Comparison of ENCODE assay signal across 38 mouse cellular contexts in genomic region chr2:119763924-119764323, GRCm38 (mm10). TPM values are rescaled to one million over a fixed set of nuclear protein-coding genes. Genes with fewer than 3 reads are reported as not detected.
"Had no signal": no experiment of that assay in that cellular context is flagged by ENCODE, and none has a peak within 500 bp of the region (broad histone marks: within the 10 kb centered on the region; RNA-seq: fewer than 3 reads in every experiment).

No protein-coding gene starts in this region.

- DNase-seq: left cerebral cortex, postnatal 4 days; liver; liver, embryonic 13.5 days; liver, postnatal 0 days; lung, adult 18-20 months; lung, adult 2 months; lung, embryonic 14.5 days; lung, postnatal 10 days; lung, postnatal 36 days; lung, postnatal 4 days; midbrain, embryonic 14.5 days had no signal

- H3K4me3 ChIP-seq: limb, embryonic 10.5 days; limb, embryonic 12.5 days; limb, embryonic 13.5 days; limb, embryonic 15.5 days; liver, embryonic 12.5 days; liver, embryonic 13.5 days; liver, embryonic 15.5 days; lung, embryonic 15.5 days; megakaryocyte, embryonic 14.5 days; midbrain, embryonic 10.5 days; midbrain, embryonic 12.5 days; midbrain, embryonic 13.5 days; midbrain, embryonic 15.5 days; myocyte; neural tube, embryonic 12.5 days; neural tube, embryonic 13.5 days had no signal

- H3K4me2 ChIP-seq: limb, embryonic 12.5 days; limb, embryonic 13.5 days; limb, embryonic 15.5 days; liver, embryonic 11.5 days; liver, embryonic 12.5 days; liver, embryonic 13.5 days; liver, embryonic 15.5 days; lung, embryonic 14.5 days; lung, embryonic 15.5 days; midbrain, embryonic 11.5 days; midbrain, embryonic 12.5 days; midbrain, embryonic 13.5 days; midbrain, embryonic 15.5 days; neural tube, embryonic 12.5 days; neural tube, embryonic 13.5 days had no signal

- ATAC-seq: liver, embryonic 12.5 days; liver, postnatal 0 days; lung, postnatal 0 days; midbrain, embryonic 13.5 days; midbrain, embryonic 15.5 days; midbrain, embryonic 16.5 days had no signal

- H3K27ac ChIP-seq: limb, embryonic 10.5 days; limb, embryonic 12.5 days; limb, embryonic 13.5 days; limb, embryonic 15.5 days; liver, embryonic 12.5 days; liver, embryonic 13.5 days; liver, embryonic 14.5 days; liver, embryonic 15.5 days; lung, embryonic 15.5 days; macrophage; midbrain, embryonic 10.5 days; midbrain, embryonic 12.5 days; midbrain, embryonic 13.5 days; midbrain, embryonic 15.5 days; neural tube, embryonic 12.5 days; neural tube, embryonic 13.5 days had no signal

- H3K4me1 ChIP-seq: limb, embryonic 12.5 days; limb, embryonic 15.5 days; midbrain, embryonic 15.5 days; neural tube, embryonic 13.5 days had no signal

- H3K9ac ChIP-seq: limb, embryonic 12.5 days; limb, embryonic 13.5 days; limb, embryonic 15.5 days; liver, embryonic 12.5 days; liver, embryonic 13.5 days; liver, embryonic 14.5 days; liver, embryonic 15.5 days; liver, postnatal 0 days; lung, embryonic 14.5 days; lung, embryonic 15.5 days; midbrain, embryonic 12.5 days; midbrain, embryonic 13.5 days; midbrain, embryonic 15.5 days; neural tube, embryonic 12.5 days; neural tube, embryonic 13.5 days had no signal

- H3K9me3 ChIP-seq: limb, embryonic 10.5 days; limb, embryonic 12.5 days; limb, embryonic 13.5 days; limb, embryonic 15.5 days; liver, embryonic 12.5 days; liver, embryonic 13.5 days; liver, embryonic 15.5 days; lung, embryonic 15.5 days; megakaryocyte, embryonic 14.5 days; midbrain, embryonic 10.5 days; midbrain, embryonic 12.5 days; midbrain, embryonic 13.5 days; midbrain, embryonic 15.5 days; neural tube, embryonic 12.5 days; neural tube, embryonic 13.5 days had no signal

RNA-seq across cellular contexts. Expression of gene Ltk, which starts 3.7 kb away (rescaled TPM):
- total RNA-seq: liver, adult 2 months; megakaryocyte progenitor cell, adult 5-6 weeks; megakaryocyte, adult 5-6 weeks; megakaryocyte-erythroid progenitor cell, adult 5-6 weeks; monocyte, adult 5-6 weeks had no signal
- polyA plus RNA-seq: limb, embryonic 10.5 days; limb, embryonic 11.5 days; limb, embryonic 12.5 days; limb, embryonic 13.5 days; limb, embryonic 15.5 days; liver, embryonic 13.5 days; macrophage; midbrain, embryonic 10.5 days; myocyte had no signal

RNA-seq across cellular contexts. Expression of gene Itpka, which starts 21.8 kb away (rescaled TPM):
- total RNA-seq: megakaryocyte-erythroid progenitor cell, adult 5-6 weeks; monocyte, adult 5-6 weeks had no signal
- polyA plus RNA-seq: macrophage had no signal

RNA-seq across cellular contexts. Expression of gene Tyro3, which starts 33.6 kb away (rescaled TPM):
- total RNA-seq: megakaryocyte progenitor cell, adult 5-6 weeks; megakaryocyte-erythroid progenitor cell, adult 5-6 weeks had no signal
